Mouse (Mus musculus): Measurements from ENCODE around the gene Oog3. TPM values are rescaled to one million over a fixed set of nuclear protein-coding genes. Genes with fewer than 3 reads are reported as not detected.

The Oog3 gene
- not detected for polyA plus RNA-seq (2014; fragmentation: Illumina TruSeq; extraction: RNeasy Lipid Tissue Mini Kit (QIAGEN cat#74804); ENCODE audit: low read depth, low replicate concordance)

GRCm38 (mm10) chr4:144162563-144162962 lies at the start of gene Oog3:
Gene Oog3 (minus strand): TSS chr4:144162663.

DNA sequence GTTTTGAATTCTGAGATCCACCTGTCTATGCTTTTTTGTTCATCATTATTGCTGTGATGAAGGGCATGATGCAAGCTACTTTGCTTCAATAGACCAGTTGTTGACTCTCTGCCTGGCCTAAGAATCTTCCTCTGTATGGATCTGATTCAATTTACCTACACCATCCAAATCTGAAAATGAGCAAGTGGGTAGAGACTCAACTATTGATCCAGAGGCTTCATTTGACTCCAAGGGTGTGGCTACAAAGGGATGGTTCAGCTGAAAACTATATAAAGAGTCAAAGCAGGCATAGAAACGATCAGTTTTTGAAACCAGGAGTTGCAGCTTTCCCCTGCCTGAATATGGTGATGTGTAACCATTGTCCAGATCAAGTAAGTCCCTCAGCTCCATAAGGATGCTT lies 28.0 kb upstream of the Oog3 start, which contains the start of gene Oog2:
Oog2 (plus strand) TSS at position 301 of the 400 bp plus-strand sequence.

Other genes with a start within 250 kb of the Oog3 start
- not detected for gene Pramef25, start 211.6 kb downstream of the Oog3 start, polyA plus RNA-seq (2014; fragmentation: Illumina TruSeq; extraction: RNeasy Lipid Tissue Mini Kit (QIAGEN cat#74804); ENCODE audit: low read depth, low replicate concordance)
- not detected for gene Gm13101, start 195.7 kb downstream of the Oog3 start, polyA plus RNA-seq (2014; fragmentation: Illumina TruSeq; extraction: RNeasy Lipid Tissue Mini Kit (QIAGEN cat#74804); ENCODE audit: low read depth, low replicate concordance)
- not detected for gene Pramef17, start 168.3 kb downstream of the Oog3 start, polyA plus RNA-seq (2014; fragmentation: Illumina TruSeq; extraction: RNeasy Lipid Tissue Mini Kit (QIAGEN cat#74804); ENCODE audit: low read depth, low replicate concordance)
- gene Pramel4, start 103.5 kb downstream of the Oog3 start, polyA plus RNA-seq (2014; fragmentation: Illumina TruSeq; extraction: RNeasy Lipid Tissue Mini Kit (QIAGEN cat#74804); ENCODE audit: low read depth, low replicate concordance), result not detected
- not detected for gene Gm13102, start 56.2 kb downstream of the Oog3 start, polyA plus RNA-seq (2014; fragmentation: Illumina TruSeq; extraction: RNeasy Lipid Tissue Mini Kit (QIAGEN cat#74804); ENCODE audit: low read depth, low replicate concordance)
- not detected for gene Oog2, start 28.1 kb upstream of the Oog3 start, polyA plus RNA-seq (2014; fragmentation: Illumina TruSeq; extraction: RNeasy Lipid Tissue Mini Kit (QIAGEN cat#74804); ENCODE audit: low read depth, low replicate concordance)
- not detected for gene C87977, start 50.7 kb upstream of the Oog3 start, polyA plus RNA-seq (2014; fragmentation: Illumina TruSeq; extraction: RNeasy Lipid Tissue Mini Kit (QIAGEN cat#74804); ENCODE audit: low read depth, low replicate concordance)
- gene Pramel5, start 117.8 kb upstream of the Oog3 start, polyA plus RNA-seq (2014; fragmentation: Illumina TruSeq; extraction: RNeasy Lipid Tissue Mini Kit (QIAGEN cat#74804); ENCODE audit: low read depth, low replicate concordance), result not detected
- gene Gm13128, start 167.6 kb upstream of the Oog3 start, polyA plus RNA-seq (2014; fragmentation: Illumina TruSeq; extraction: RNeasy Lipid Tissue Mini Kit (QIAGEN cat#74804); ENCODE audit: low read depth, low replicate concordance), result not detected
- not detected for gene Gm13119, start 195.3 kb upstream of the Oog3 start, polyA plus RNA-seq (2014; fragmentation: Illumina TruSeq; extraction: RNeasy Lipid Tissue Mini Kit (QIAGEN cat#74804); ENCODE audit: low read depth, low replicate concordance)
- not detected for gene Pramef20, start 215.3 kb upstream of the Oog3 start, polyA plus RNA-seq (2014; fragmentation: Illumina TruSeq; extraction: RNeasy Lipid Tissue Mini Kit (QIAGEN cat#74804); ENCODE audit: low read depth, low replicate concordance)
- gene Pramef12, start 245.8 kb upstream of the Oog3 start, polyA plus RNA-seq (2014; fragmentation: Illumina TruSeq; extraction: RNeasy Lipid Tissue Mini Kit (QIAGEN cat#74804); ENCODE audit: low read depth, low replicate concordance), result 0.24 TPM